Mouse (Mus musculus): ENCODE results near the gene Bsdc1.
A peak's percentile ranks its signal among the peaks of the same experiment; 100 is the strongest.

Bsdc1 gene

DNA sequence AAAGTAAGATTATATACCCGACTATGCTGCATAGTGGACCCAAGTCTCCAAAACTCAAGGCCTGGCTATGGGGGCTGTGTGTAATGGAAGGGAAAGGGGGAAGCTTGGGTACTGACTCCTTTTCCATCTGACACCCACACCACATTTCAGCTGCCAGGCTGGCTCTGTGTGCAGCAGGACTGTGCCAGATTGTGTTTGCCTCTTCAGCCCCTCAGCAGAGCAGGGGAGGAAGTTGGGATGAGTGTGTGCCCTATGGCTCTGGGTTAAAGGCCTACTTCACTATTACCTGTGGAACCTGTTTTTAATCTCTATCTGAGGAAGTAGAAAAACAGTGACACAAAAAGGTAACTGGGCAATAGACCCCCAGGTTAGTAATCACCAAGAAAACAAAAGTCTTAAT is 19.7 kb downstream of the Bsdc1 start:
- DNase-seq (ENCODE audit: low spot score) = no peak

DNA sequence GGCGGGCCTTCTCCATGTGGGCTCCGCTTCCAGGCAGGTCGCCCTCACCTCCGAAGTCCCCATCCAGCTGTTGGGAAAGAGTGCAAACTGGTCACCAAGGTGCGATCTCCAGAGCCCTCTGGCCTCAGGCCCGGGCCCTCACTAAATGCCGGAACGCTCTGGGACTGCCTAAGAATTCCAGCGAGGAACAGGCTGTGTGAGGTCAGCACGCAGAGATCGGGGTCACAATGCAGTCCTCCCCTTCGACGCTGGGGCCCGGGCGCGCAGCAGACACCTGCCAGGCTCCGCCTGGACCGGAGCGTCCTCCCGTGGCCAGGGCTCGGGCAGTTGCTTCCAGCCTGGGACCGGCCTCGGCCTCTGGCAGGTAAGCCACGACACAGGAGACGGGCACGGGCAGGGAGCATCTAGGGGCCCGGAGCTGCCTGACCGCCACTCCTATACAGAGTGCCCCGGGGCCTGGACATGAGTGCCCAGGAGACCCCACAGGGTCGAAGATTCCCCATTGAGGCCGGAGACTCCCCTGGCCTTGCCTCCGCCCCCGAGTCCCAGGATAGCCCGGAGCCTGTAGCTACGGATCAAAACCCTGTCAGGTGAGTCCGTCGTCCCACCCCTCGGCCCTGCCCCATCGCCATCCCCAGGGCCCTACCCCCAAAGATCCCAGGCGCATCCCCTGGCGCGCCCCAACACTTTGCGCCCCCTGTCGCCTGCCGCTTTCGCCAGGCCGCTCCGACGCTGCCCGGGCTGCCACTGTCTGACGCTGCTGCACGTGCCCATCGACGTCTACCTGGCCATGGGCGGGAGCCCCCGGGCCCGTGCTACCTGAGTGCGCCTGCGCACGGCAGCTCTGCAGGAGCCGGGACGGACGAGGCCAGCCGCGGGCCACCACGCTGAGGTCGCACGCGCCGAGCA is 29.8 kb downstream of the Bsdc1 start, which contains the start of the genes Tssk3 and Fam229a:
Gene Tssk3 (minus strand): TSS at position 51 of the 909 bp plus-strand sequence.
Gene Fam229a (plus strand): TSS at position 219 of the 909 bp plus-strand sequence.
- DNase-seq (ENCODE audit: low spot score) = no peak

DNA sequence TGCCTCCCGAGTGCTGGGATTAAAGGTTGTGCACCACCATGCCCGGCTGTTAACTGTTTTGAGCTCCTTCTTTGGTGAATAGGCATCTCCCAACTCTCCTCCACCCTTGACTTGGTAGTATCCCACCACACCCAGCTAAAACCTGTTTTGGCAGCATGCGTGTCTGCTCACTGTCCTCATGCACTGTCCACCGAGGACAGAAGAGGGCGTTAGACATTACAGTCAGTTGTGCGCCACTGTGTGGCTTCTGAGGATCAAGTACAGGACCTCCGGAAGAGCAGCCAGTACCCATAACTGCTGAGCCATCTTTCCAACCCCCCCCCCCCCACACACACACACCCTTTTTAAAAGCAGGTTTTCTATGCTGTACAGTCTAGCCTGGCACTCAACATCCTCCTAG is 33.3 kb downstream of the Bsdc1 start:
- DNase-seq (ENCODE audit: low spot score) = no peak

DNA sequence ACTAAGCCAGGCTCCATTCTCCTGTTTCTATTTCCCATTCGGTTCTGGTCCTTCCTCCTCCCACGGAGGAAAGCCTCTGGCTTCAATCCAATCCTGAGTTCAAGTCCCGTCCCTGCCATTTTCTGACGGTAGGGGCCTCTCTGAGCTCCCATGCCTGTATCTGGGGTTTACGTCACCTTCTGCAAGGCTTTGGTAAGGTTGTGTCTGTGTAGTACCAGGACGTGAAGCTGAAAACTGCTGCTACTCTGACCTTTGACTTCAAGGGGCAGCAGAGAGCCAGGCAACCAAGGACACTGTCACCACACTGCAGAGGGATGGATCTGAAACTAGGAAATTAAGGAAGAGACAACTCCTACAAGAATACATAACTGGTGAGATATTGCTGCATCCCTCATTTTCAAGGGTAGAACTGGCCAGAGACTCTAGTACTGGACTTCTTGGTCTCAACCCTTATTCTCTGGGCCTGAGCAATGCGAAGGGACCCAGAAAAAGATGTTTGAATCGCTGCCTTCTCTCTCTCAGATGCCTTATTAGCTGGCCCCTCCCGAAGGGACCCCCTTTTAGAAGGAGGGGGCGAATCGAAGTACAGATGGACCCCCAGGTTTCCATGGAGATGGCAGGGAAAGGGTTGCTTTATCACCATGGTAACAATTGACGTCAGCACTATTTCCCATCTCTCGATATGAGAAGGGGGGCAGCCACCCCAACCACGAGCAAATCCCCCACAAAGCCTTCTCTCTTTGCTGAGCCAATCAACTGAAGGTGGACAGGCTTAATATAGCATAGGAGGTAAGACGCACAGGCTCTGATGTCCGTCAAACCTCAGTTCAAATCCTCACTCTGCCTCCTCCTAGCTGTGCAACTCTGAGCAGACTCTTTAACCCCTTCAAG is 34.5 kb downstream of the Bsdc1 start:
- no peak for DNase-seq (ENCODE audit: low spot score)

DNA sequence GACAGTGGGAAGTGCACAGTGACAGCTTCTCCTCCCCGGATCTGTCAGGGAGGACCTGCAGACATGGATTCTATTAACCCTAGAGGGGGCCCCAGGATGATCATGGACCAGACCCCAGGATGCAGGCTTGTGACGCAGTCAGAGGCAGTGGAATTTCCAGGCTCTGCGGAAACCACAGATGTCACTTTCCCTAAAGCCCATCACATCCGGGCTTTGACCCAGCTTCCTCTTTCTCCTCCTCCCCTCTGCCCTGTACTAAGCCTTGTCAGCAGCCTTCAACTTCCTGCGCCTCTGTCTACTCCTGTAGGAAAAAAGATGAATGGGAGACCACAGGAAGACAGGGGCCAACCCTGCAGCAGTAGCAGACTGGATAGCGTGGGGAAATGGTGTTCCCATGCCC is 35.2 kb downstream of the Bsdc1 start:
- no peak for DNase-seq (ENCODE audit: low spot score)

DNA sequence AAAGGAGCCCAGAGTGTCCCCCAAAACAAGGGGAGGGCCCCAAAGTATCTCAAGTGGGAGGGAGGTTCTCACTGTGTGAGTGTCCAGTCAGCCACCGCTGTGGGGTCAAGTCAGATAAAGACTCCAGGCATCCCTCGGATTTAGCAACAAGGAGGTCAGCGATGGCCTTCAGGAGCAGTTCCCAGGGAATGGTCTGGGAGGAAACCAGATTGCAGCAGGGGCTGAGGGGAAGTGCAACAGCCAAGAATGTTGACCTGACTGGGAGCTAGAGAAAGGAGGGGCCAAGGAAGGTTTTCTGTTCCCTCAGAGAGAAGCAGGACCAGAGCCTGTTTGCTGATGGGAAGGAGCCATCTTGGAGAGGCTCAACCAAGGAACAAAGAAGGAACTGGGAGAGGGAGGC is 37.6 kb downstream of the Bsdc1 start:
- DNase-seq (ENCODE audit: low spot score) = no peak

GRCm38 (mm10) chr4:129500017-129500416 is 38.6 kb downstream of the Bsdc1 start:
- no peak for DNase-seq (ENCODE audit: low spot score)

- no peak for DNase-seq (ENCODE audit: low spot score)
These were observed 39.5 kb downstream of the Bsdc1 start for GRCm38 (mm10) chr4:129500607-129501566.

GRCm38 (mm10) chr4:129502327-129502888 is 41.0 kb downstream of the Bsdc1 start:
- DNase-seq (ENCODE audit: low spot score) = no peak

DNA sequence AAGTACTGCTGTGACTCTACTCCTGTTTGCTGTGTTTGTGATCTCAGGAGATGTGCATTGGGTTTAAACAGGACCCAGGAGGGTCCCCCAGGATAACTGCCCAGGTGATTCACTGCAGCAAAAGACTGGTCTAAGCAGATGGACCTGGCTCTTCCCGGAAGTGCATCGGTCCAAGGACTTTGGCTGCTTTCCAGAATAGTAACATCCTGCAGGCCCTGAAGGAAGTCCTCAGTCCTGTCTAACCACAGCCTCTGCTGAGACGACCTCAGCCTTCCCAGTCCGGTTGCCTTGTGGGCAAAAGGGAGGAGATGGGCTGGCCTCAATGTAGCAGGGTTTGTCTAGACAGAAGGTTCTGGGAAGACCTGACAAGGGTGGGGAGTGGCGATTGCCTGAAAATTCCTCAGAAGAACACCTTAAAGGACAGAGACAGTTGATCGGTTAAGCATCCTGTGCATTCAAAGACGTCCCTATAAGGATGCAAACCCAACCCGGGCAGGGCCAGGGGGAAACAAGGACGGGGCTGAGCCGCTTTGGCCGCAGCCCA is 41.6 kb downstream of the Bsdc1 start:
- no peak for DNase-seq (ENCODE audit: low spot score)

DNA sequence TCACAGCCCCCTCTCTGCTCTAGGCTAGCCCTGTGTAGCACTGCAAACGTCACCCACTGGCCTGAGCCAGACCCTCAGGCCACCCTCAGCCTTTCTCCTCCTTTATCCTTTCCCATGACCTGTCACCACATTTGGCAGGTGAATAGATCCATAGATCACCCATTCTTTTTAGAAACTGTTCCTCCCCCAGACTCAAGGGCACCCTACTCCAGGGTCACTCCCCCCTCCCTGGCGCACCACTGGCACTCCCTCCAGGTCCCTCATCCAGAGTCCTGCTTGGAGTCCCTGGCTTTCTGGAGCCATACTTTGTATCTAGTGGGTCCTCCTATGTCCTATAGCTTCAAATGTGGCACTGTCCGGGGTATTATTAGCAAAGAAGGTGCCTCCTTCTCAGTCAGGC is 44.1 kb downstream of the Bsdc1 start:
- no peak for DNase-seq (ENCODE audit: low spot score)

DNA sequence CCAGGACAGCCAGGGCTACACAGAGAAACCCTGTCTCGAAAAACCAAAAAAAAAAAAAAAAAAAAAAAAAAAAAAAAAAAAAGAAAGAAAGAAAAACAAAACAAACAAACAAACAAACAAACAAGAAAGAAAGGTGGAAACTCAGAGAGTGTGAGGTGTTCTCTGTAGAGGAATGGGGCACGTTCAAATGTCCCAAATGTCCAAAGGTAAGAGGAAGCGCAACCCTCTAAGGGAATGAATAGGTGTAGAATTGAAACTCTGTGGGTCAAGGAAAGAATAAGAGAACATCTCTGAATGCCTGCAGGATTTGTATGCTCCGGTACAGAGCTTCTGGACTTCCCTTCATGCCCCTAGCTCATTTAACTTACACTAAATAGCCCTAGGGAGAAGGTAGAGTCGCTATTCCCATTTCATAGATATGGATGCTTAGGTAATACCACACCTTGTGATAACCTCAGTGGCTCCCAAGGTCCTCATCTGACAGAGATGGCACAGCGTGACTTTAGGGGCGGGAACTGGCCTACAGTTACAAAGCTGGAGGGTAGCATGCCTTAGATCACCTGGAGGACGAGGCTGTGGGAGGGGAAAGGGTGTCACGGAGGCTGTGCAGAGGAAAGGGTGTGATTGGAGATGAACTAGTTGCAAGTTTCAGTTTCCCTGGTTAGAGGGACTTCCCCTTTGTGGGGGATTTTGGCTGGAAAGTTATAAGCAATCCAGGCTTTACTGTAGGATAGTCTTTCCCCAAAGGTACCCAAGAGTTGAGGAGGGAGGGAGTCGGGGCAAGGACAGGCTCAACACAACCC is 46.3 kb downstream of the Bsdc1 start:
- DNase-seq (ENCODE audit: low spot score) = no peak

DNA sequence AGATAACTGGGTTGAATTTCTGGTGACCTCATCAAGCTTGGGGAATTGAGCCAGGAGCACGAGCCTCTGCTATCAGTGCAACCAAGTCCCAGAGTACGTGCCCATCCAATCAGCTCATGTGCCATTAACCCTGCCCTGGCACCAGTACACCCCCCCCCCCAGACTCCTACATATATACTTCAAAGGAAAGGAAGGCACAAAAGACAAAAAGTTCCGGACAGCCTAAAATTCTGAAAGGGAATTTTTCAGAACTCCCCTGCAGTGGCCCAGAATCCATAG is 46.8 kb downstream of the Bsdc1 start:
- no peak for DNase-seq (ENCODE audit: low spot score)

GRCm38 (mm10) chr4:129508834-129509600 is 47.6 kb downstream of the Bsdc1 start:
- no peak for DNase-seq (ENCODE audit: low spot score)

- DNase-seq (ENCODE audit: low spot score) = no peak
These were observed 48.3 kb downstream of the Bsdc1 start for GRCm38 (mm10) chr4:129509650-129510049.

DNA sequence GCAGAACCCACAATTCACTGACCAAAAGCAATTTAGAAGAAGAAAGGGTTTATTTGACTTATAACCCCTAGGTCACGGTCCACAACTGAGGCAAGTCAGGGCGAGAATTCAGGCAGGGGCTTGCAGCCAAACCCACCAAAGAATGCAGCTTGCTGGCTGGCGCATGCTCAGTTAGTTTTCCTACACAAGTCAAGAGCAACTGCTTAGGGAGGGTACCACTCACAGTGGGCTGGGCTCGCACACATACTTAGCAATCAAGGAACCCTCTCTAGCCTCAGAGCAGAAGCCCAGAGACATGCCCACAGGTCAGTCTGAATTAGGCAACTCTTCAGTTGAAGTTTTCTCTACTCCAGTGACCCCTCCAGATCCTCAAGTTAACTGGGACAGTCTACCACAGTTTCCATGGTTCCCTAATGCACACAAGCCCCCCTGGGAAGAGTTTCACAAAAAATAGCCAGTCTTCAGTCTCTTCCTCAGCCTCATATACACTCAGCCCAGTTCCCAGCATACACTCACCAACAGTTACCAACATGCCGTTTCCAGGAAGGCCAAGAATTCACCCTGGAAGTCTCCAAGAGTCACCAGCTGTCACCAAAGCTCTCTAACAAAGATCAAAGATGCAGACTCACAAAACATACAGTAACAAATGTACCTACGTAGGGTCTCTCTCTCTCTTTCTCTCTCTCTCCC is 49.5 kb downstream of the Bsdc1 start:
- DNase-seq (ENCODE audit: low spot score) = no peak

DNA sequence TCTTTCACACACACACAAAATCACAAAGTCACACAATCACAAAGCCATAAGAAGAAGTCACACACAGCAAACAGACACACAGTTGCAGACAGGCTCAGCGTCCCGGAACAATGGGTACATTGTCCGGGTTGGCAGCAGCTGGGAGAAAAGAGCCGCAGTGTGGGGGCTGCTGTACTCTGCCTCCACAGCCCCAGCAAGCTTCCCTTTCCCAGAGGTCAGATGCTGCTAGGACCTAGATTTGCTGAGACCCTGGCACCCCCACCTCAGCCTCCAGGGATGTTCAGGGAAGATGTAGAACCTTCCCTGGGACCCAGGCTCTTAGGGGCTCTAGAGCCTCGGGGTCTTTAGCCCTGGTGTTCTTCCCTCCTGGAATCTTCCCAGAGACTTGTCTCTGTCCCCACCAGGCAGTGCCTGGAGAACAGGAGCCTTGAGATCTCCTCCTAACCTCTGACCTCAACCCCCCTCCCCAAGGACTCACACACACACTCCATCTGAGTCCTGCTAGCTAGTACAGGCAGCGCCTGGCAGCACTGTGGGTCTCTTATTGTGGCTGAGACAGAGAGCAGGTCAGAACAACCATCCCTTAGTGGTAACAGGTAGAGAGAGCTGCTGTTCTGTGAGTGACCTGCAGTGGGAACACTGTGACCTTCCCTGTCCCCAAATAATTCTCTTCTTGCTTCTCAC is 50.2 kb downstream of the Bsdc1 start:
- no peak for DNase-seq (ENCODE audit: low spot score)

GRCm38 (mm10) chr4:129513086-129513767 is 51.8 kb downstream of the Bsdc1 start, which contains the start of gene Marcksl1:
TSS of gene Marcksl1 (plus strand) at chr4:129513581.
- peak; percentile 65 for DNase-seq (ENCODE audit: low spot score)
